Mouse (Mus musculus) ES-Bruce4 (cell line): ENCODE data around the gene Csf2rb2. TPM values are rescaled to one million over a fixed set of nuclear protein-coding genes. Genes with fewer than 3 reads are reported as not detected.
"Not testable (repeated sequence)": the region's sequence is repeated elsewhere in the genome, so short reads cannot be mapped to it uniquely, and the experiment has no call there.

Source experiments
- H3K27ac ChIP-seq: 2 replicates; pipeline ENCODE4 v1.5.1; 2012; ENCODE audit warnings: low read length, inconsistent platforms; ENCODE audit not compliant: insufficient read depth
- H3K27me3 ChIP-seq: 2 replicates; pipeline ENCODE4 v1.6.1; 2012; ENCODE audit warnings: mild to moderate bottlenecking, low read length, inconsistent platforms; ENCODE audit not compliant: control insufficient read depth, poor library complexity, insufficient read depth, severe bottlenecking
- H3K36me3 ChIP-seq: 2 replicates; pipeline ENCODE4 v1.6.1; 2012; ENCODE audit warnings: inconsistent platforms, mild to moderate bottlenecking, low read length, moderate library complexity; ENCODE audit not compliant: control insufficient read depth, poor library complexity, insufficient read depth, severe bottlenecking
- H3K4me1 ChIP-seq: one replicate; pipeline ENCODE4 v1.8.1; 2011; ENCODE audit warnings: low read length; ENCODE audit not compliant: control insufficient read depth, insufficient read depth
- H3K4me3 ChIP-seq: 2 replicates; pipeline ENCODE4 v1.5.1; 2011; ENCODE audit warnings: low read depth, mild to moderate bottlenecking, low read length
- H3K9ac ChIP-seq: 2 replicates; pipeline ENCODE4 v1.6.1; 2012; ENCODE audit warnings: low read depth, mild to moderate bottlenecking, inconsistent platforms; ENCODE audit not compliant: poor library complexity, severe bottlenecking
- H3K9me3 ChIP-seq: replicated peaks from 2 replicates; pipeline ENCODE4 v1.6.1; 2012; ENCODE audit warnings: mild to moderate bottlenecking, low read length, inconsistent platforms; ENCODE audit not compliant: control insufficient read depth, poor library complexity, insufficient read depth, severe bottlenecking
- CTCF ChIP-seq: IDR thresholded peaks from one replicate; pipeline ENCODE4 v1.8.1; 2011; ENCODE audit warnings: low read depth, low read length
- EP300 ChIP-seq: IDR thresholded peaks from 2 replicates; pipeline ENCODE4 v1.6.1; 2011; ENCODE audit warnings: low read depth, low read length; ENCODE audit not compliant: insufficient read depth
- POLR2A ChIP-seq: IDR thresholded peaks from one replicate; pipeline ENCODE4 v1.8.1; 2011; ENCODE audit warnings: low read length; ENCODE audit not compliant: insufficient read depth
- polyA plus RNA-seq: library from polyadenylated mRNA; stranded (reverse); fragments of >200 nt; gene quantifications from 2 replicates; pipeline ENCODE4 v1.2.4, GENCODE M21; 2011; ENCODE audit warnings: low read depth; ENCODE audit not compliant: missing spikeins, insufficient read depth, insufficient read length

Csf2rb2 gene
- polyA plus RNA-seq, 1 experiment = not detected

DNA sequence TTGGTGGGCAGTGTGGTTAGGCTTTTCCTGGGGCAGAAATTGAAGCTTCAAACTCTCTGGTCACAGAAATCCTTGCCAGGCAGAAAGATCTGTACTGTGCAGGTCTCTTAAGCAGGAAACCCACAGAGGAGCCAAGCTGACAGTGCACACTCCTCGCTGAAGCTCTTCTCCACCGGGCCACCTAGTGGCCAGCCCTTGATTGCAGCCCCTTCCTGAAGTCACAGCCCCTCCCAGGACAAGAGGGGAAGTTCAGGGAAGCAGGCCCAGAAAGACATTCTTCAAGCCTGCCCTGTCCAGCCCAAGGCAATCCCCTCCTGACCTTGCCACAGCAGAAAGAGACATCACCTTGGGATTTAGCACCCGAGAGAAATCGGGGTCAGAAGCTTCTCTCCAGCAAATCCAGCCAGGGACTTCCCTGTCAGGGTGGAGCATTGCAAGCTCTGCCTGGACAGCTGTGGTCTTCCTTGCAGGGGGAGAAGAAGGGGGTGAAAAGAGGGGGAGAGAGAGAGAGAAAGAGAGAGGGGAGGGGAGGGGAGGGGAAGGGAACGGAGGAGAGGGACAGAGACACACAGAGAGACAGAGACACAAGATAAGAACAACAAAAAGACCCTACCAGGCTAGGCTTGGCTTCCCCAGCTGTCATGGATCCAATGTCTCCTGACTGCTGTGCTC is 15.4 kb upstream of the Csf2rb2 start:
- Histone ChIP-seq H3K36me3 (no peaks in the 10 kb centered on the region), H3K27ac (no peak overlapping the region), H3K27me3 (no peaks in the 10 kb centered on the region), H3K9ac (no peak overlapping the region), H3K4me3 (no peak overlapping the region), H3K9me3 (no peaks in the 10 kb centered on the region), H3K4me1 (no peaks in the 10 kb centered on the region)
- TF ChIP-seq CTCF (peak; percentile 61), EP300 (no peak), POLR2A (no peak)

DNA sequence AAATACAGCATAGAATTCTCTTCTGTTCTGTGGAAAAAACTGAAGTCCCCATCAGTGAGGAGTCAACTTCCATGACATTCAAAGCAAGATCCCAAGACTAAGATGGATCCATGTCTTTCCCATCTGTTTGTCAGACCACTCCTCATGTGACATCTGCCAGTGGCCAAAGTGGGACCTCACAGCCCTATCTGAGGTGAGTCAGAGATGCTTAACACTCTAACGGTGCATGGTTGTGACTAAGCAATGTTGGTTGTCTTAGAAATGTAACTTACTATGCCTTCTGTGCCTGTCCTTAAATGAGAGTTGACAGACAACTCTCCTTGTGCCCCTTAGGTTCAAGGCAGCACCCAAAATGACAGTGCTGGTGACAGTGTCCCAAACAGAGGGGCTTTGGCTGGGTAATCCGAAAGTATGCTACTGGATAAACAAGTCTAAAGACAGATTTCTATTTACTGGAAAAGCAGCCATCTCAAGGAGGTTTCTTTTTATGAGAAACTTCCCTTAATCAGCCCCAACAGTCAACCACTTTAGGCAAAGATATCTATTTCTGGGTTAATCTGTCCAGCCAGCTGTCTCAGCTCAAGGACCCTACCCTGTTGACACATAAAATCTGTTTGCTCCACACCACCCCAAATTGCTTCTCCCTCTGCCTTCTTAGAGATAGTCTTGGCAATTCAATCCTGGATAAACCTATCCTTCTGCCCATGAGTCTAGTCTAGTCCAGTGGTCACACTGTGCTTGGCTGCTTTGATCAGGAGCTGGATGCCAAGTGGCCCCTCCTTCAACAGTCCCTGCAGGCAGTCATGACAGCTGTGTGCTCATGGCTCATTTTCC is 13.0 kb upstream of the Csf2rb2 start:
- H3K27ac ChIP-seq, H3K4me3 ChIP-seq, H3K36me3 ChIP-seq, H3K9ac ChIP-seq, H3K4me1 ChIP-seq, H3K9me3 ChIP-seq, H3K27me3 ChIP-seq: not testable (repeated sequence)

DNA sequence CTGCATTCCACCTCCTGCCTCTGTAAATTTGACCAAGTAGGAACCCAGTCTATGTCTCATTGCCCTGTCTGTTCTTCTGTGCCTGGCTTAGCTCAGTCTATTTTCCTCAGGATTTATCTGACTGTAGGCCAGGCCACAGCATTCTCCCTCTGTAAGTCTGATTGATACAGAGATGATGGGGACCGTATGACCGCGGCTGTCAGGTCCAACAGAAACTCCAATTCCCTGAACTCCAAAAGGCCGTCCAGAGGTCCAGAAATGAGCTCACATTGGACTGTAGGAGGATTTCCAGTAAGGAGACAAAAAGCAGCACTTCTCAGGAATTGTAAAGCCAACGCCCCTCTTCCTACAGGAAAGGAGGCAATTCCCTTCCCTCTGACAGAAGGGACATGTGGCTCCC is 8.1 kb upstream of the Csf2rb2 start:
- H3K4me3 ChIP-seq, H3K4me1 ChIP-seq, H3K27ac ChIP-seq, H3K36me3 ChIP-seq, H3K27me3 ChIP-seq, H3K9ac ChIP-seq, H3K9me3 ChIP-seq: not testable (repeated sequence)

DNA sequence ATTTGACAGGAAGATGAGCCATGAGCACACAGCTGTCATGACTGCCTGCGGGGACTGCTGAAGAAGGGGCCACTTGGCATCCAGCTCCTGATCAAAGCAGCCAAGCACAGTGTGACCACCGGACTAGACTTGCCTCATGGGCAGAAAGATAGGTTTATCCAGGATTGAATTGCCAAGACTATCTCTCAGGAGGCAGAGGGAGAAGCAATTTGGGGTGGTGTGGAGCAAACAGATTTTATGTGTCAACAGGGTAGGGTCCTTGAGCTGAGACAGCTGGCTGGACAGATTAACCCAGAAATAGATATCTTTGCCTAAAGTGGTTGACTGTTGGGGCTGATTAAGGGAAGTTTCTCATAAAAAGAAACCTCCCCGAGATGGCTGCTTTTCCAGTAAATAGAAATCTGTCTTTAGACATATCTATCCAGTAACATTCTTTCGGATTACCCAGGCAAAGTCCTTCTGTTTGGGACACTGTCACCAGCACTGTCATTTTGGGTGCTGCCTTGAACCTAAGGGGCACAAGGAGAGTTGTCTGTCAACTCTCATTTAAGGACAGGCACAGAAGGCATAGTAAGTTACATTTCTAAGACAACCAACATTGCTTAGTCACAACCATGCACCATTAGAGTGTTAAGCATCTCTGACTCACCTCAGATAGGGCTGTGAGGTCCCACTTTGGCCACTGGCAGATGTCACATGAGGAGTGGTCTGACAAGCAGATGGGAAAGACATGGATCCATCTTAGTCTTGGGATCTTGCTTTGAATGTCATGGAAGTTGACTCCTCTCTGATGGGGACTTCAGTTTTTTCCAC is 7.1 kb upstream of the Csf2rb2 start:
- H3K9me3 ChIP-seq = not testable (repeated sequence)

DNA sequence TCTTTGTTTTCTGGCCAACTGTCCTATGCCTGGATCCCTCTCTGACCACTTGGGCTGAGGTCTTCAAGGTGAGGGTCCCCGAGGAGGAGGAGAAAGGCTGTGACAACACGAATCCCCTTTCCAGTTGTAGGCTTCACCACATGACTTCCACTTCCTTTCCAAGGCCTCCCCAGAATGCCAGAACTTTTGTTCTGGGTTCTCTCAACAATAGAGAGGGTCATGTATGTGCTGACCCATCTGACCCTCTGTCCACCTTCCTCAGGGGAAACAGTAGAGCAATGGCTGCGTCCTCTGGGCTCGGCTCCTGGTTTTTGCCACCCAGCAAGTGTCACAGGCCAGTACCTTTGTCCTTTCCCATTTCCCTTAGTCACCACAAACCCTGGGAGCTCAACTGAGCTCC is 5.5 kb upstream of the Csf2rb2 start:
- no peak overlapping the region for H3K27ac ChIP-seq
- no peaks in the 10 kb centered on the region for H3K36me3 ChIP-seq
- H3K4me3 ChIP-seq = no peak overlapping the region

More for the DNA sequence above, 7.1 kb upstream of the Csf2rb2 start:
- not testable (repeated sequence) for H3K27me3 ChIP-seq, H3K4me1 ChIP-seq, H3K9ac ChIP-seq, H3K4me3 ChIP-seq, H3K27ac ChIP-seq, H3K36me3 ChIP-seq

DNA sequence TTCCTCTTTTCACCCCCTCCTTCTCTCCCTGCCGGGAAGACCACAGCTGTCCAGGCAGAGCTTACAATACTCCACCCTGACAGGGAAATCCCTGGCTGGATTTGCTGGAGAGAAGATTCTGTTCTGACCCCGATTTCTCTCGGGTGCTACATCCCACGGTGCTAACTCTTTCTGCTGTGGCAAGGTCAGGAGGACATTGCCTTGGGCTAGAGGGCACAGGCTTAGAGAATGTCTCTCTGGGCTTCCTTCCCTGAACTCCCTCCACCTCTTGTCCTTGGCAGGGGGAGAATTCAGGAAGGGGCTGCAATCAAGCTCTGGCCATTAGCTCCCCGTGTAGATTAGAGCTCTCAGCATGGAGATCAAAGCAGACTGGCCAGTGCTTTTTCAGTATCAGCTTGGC is 4.3 kb upstream of the Csf2rb2 start:
- no peak overlapping the region for H3K27ac ChIP-seq
- no peaks in the 10 kb centered on the region for H3K27me3 ChIP-seq
- TF ChIP-seq EP300 (no peak), CTCF (no peak), POLR2A (no peak)

More for the DNA sequence above, 5.5 kb upstream of the Csf2rb2 start:
- TF ChIP-seq POLR2A (no peak), EP300 (no peak), CTCF (no peak)
- H3K27me3 ChIP-seq = no peaks in the 10 kb centered on the region
- no peaks in the 10 kb centered on the region for H3K9me3 ChIP-seq
- H3K9ac ChIP-seq = no peak overlapping the region
- no peaks in the 10 kb centered on the region for H3K4me1 ChIP-seq

More for the DNA sequence above, 4.3 kb upstream of the Csf2rb2 start:
- H3K9ac ChIP-seq = no peak overlapping the region
- no peak overlapping the region for H3K4me3 ChIP-seq
- no peaks in the 10 kb centered on the region for H3K9me3 ChIP-seq
- no peaks in the 10 kb centered on the region for H3K4me1 ChIP-seq
- no peaks in the 10 kb centered on the region for H3K36me3 ChIP-seq
